Mouse (Mus musculus) liver, embryonic 14.5 days (tissue): ENCODE data around the gene Snurf.

Experiments
- CTCF ChIP-seq: IDR thresholded peaks from 2 replicates; pipeline ENCODE4 v1.5.1; 2016; ENCODE audit warnings: antibody characterized with exemption, low read depth, control low read depth
- EP300 ChIP-seq: IDR thresholded peaks from 2 replicates; pipeline ENCODE4 v1.6.1; 2016; ENCODE audit warnings: antibody characterized with exemption, low read depth

GRCm38 (mm10) chr7:60007727-60008360, 3.0 kb upstream of the Snurf start:
- TF ChIP-seq CTCF (no peak), EP300 (no peak)
